Mouse (Mus musculus) stomach, postnatal 0 days (tissue): ENCODE data around the gene Hoxa5.

Source experiments
- CTCF ChIP-seq: IDR thresholded peaks from 2 replicates; pipeline ENCODE4 v1.5.1; 2016; ENCODE audit warnings: antibody characterized with exemption, low read depth, mild to moderate bottlenecking, moderate library complexity
- EP300 ChIP-seq: optimal IDR thresholded peaks from 2 replicates; pipeline ENCODE3; 2016; ENCODE audit warnings: antibody characterized with exemption

DNA sequence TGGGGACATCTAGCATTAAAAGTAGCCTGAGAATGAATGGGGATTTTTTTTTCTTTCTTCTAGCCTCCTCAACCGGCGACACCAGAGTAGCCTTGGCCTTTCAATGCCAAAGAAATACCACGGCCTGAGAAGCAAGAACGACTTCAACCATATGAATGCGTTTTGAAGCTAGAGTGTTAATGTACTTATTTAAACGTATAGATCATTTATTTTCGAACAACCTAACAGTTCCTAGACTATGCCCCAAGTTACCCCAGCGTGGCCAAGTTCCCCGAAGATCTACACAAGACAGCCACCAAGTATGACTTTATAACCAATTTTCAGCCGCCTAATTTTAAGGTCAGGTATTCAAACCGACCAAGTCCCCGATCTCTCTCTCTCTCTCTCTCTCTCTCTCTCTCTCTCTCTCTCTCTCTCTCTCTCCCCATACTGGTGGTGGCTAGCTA, 16.5 kb upstream of the Hoxa5 start:
- TF ChIP-seq CTCF (no peak), EP300 (no peak)
